Mouse (Mus musculus): ENCODE results near the gene Gm20441.
"Not testable (repeated sequence)": the region's sequence is repeated elsewhere in the genome, so short reads cannot be mapped to it uniquely, and the experiment has no call there.

Gene Gm20441

GRCm38 (mm10) chr10:75779206-75780174 is 1.3 kb downstream of the Gm20441 start:
- DNase-seq, result no peak

GRCm38 (mm10) chr10:75777885-75778284 is 2.9 kb downstream of the Gm20441 start:
- DNase-seq, result no peak

GRCm38 (mm10) chr10:75776562-75776961 is 4.2 kb downstream of the Gm20441 start:
- no peak for DNase-seq

- DNase-seq, result no peak
These were observed 6.2 kb downstream of the Gm20441 start for GRCm38 (mm10) chr10:75774587-75774986.

GRCm38 (mm10) chr10:75774102-75774501 is 6.7 kb downstream of the Gm20441 start:
- DNase-seq, result no peak

- DNase-seq, result peak; percentile 93 to 95
These were observed 7.7 kb downstream of the Gm20441 start, which contains the start of gene Ddt for GRCm38 (mm10) chr10:75772795-75773664. Gene Ddt, minus strand, starts transcription at chr10:75773414.

DNA sequence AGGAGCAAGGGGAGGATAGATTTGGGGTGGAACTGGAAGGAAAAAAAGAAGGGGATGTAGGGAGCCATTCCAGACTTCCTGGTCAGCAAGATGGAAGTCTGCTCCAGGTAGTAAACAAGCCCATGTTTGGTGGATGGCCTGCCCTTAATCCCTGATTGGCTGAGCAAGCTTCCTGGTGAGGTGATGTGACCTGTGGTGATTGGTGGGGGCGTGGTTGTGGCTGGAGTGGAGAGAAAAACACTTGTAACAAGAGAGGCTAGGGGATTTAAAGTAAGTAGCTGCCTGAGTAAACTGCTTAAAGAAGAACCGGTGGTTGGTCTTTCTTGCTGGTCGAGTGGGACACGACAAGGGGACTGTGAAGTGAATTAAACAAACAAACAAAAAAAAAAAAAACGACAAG is 13.0 kb downstream of the Gm20441 start:
- DNase-seq, result not testable (repeated sequence)

GRCm38 (mm10) chr10:75766856-75767255 is 13.9 kb downstream of the Gm20441 start:
- DNase-seq, result no peak

- peak; percentile 82 to 87 for DNase-seq
These were observed 16.0 kb downstream of the Gm20441 start for GRCm38 (mm10) chr10:75764519-75765473.

DNA sequence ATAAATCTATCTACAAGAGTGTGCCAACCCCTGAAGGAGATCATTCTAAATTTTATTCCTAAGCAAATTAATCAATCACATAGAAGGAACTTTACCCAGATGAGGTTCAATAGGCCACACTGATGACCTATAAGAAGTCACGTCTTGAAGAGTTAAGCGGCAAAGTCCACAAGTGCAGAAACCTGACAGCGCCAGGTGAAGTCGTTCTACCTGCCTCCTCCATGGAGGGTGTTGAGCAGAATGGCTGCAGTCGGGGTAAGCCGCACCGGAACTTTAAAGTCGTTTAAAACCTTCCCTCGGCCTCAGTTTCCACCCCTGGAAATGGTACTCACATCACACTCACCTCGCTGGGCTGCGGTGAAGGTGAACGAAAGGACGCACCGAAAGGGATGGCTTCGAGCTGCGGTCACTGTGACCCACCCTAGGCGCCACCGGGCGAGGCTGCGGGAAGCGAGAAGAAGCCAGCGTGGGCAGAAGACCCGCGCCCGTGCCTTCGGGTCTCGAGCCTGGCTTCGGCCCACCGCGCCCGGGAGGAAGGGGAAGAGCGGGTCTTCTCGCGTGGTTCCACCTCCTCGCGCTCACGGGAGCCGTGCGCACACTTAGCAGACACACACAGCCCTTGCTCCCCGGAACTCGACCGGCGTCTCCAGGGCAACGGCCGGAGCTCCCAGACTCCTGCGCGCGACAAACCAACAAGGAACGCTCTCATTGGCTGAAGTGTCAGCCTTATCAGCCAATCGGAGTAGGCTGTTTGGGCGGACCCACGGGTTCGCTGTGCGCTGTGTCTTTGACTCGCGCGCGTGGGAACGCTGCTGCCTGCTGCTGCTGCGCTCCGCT is 16.9 kb downstream of the Gm20441 start, which contains the start of gene Cabin1:
Gene Cabin1 (minus strand): TSS at position 660 of the 837 bp plus-strand sequence.
- peak; percentile 99 for DNase-seq

GRCm38 (mm10) chr10:75762413-75762812 is 18.3 kb downstream of the Gm20441 start:
- DNase-seq, result no peak

GRCm38 (mm10) chr10:75760311-75760710 is 20.4 kb downstream of the Gm20441 start:
- no peak for DNase-seq

DNA sequence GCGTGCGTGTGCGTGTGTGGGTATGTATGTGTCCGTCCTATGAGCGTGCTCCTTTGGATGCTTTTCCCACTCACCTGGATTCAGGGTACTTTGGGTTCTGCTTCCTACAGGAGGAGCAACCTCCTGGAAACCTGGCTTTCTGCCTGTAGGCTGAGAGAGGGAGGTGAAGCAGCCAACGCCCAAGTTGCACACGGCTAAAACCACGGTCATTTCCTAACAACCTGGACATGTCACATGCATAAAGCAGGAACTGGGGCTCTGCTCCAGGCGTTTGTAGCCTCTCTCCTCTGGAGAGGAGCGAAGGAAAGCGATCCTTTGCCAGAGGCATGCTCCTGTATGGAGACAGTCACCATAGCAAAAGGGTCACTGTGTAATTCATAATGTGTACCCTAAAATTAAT is 24.0 kb downstream of the Gm20441 start:
- no peak for DNase-seq

GRCm38 (mm10) chr10:75744017-75744416 is 36.7 kb downstream of the Gm20441 start:
- DNase-seq, result peak; percentile 90 to 94

DNA sequence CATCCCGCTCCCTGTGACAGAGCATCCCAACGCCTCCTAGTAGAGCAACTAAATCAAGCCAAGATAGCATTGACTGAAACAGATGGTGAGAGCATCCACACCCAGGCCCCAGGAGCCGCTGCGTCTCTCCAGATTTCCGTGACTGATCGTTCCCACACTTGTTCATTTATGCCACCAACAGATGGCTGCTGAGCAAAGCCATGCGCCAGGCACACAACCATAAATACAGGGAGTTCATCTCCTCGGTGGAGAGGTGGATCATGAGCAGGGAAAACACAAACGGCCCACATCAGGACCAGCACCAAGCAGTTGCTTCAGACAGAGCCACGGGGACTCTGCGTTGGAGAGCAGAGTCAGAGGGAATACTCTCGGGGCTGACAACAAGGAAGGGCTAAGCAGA is 37.4 kb downstream of the Gm20441 start:
- peak; percentile 30 to 51 for DNase-seq

GRCm38 (mm10) chr10:75740866-75741265 is 39.9 kb downstream of the Gm20441 start:
- DNase-seq, result no peak

- no peak for DNase-seq
These were observed 55.3 kb downstream of the Gm20441 start for GRCm38 (mm10) chr10:75725449-75725848.

Data from cerebellum, postnatal 10 days (tissue).